Mouse (Mus musculus) regulatory T cell (primary cell): ENCODE data around the gene Lipe.

Experiments used
- in situ Hi-C: fragments of 300-600 bp; cut with MboI, MseI; formaldehyde crosslinking; loops from one replicate; pipeline ENCODE4 v1.15.1; 2025; ENCODE audit warnings: high pct_unique_total_duplicates

Gene Lipe

GRCm38 (mm10) chr7:25365937-25366625 lies 32.4 kb downstream of the Lipe start:
- in situ Hi-C loops: no loop called here

GRCm38 (mm10) chr7:25363632-25364031 lies 34.9 kb downstream of the Lipe start:
- in situ Hi-C loops: loop anchor here (5.0 kb wide), 1 partner anchor 641 kb away; no protein-coding TSS in a partner anchor

GRCm38 (mm10) chr7:25363151-25363550 lies 35.4 kb downstream of the Lipe start:
- in situ Hi-C loops: loop anchor here (5.0 kb wide), 1 partner anchor 641 kb away; no protein-coding TSS in a partner anchor

GRCm38 (mm10) chr7:25358721-25359206 lies 39.7 kb downstream of the Lipe start:
- in situ Hi-C loops: no loop called here

DNA sequence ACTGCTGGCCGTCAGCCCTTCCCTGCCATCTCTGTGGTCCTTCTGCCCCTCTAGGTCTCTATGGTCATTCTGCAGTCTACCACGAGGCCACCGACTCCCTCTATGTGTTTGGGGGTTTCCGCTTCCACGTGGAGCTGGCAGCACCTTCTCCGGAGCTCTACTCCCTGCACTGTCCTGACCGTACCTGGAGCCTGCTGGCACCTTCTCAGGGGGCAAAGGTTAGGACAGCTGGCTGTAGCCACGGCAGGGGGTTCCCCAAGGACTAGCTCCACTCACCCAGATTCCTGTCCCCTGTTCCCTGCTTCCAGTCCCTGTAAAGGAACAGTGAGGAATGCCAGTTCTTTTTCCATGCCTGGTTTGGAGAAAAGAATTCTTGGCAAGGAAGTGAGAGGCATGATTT lies 49.6 kb downstream of the Lipe start:
- in situ Hi-C loops: no loop called here

DNA sequence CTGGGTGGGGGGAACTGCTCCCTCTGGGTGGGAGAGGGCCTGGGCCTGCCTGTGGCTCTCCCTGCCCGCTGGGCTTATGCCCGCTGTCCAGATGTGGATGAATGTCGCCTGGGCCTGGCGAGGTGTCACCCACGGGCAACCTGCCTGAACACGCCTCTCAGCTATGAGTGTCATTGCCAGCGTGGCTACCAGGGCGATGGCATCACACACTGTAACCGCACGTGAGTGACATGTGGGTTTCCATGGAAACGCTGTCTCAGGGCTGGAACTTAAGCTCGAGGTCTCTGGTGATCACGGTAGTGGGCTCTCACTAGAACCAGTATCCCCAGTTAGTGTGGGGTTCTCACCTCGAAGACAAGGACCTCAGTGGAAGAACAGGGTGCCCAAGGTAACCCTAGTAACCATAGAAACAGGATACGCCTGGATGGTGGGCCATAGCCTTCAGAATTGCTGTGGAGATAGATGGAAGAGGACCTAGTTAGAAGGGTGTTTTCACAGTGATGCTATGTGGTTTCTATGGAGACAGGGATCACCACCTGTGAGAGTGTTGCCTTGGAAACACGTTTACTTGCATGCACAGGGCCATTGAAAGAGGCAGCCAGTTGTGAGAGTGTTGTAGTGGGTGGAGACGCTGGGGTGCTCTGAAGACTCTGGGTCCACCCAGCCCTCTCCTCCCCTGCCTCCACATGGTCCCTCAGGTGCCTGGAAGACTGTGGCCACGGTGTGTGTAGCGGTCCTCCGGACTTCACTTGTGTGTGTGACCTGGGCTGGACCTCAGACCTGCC lies 57.3 kb downstream of the Lipe start:
- in situ Hi-C loops: no loop called here

- in situ Hi-C loops: no loop called here
Observed at GRCm38 (mm10) chr7:25339329-25339728, 59.2 kb downstream of the Lipe start.

GRCm38 (mm10) chr7:25334472-25334871 lies 64.0 kb downstream of the Lipe start:
- in situ Hi-C loops: no loop called here

DNA sequence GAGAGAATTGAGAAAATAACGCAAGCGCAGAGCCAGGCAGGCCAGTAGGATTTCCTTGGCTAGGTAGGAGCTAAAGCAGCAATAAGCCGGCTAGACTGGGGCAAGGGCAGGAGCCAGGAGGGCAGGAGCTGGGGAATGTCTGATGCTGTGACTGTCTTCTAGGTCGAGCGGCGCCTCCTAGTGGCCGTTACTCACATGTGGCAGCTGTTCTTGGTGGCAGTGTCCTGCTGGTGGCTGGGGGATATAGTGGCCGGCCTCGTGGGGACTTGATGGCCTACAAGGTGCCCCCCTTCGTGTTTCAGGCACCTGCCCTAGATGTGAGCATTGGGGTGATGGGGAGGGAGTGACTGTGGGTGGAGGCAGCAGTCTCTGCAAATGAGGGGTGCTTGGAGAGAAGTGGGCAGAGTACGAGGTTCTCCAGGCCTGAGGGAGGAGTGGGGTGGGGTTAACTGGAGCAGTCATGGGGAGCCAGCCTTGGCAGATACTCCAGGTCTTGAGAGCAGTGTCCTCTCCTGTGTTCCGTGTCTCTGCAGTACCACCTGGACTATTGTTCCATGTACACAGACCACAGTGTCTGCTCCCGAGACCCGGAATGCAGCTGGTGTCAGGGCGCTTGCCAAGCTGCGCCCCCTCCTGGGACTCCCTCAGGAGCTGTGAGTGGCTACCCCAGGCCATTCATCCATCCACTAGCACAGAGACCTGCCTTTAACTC lies 64.8 kb downstream of the Lipe start:
- in situ Hi-C loops: no loop called here
